Mouse (Mus musculus): ENCODE results near the gene Slc37a1. TPM values are rescaled to one million over a fixed set of nuclear protein-coding genes. Genes with fewer than 3 reads are reported as not detected.
A peak's percentile ranks its signal among the peaks of the same experiment; 100 is the strongest.

Gene Slc37a1
- total and polyA plus RNA-seq, 3 experiments, result 1.9 to 6.6 (median 2.2) TPM

DNA sequence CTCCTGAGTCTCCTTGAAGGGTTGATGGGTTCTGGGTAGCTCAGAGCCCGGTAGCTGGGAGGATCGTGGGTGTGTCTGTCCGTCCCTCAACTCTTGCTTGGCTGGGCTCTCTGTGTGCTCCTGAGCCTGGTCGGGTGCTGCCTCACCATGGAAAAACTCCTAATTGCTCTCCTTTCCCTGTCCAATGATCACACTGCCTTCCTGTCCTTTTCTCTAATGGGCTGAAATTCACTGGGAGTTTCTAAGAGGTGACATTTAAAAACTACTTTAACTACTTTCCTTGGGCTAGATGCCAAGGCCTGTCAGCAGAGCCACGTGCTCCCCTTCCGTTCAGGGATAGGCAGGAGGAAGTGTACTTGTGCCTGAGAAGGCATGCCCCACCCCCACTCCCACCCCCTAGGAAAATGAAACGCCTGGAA is 10.9 kb downstream of the Slc37a1 start:
- Histone ChIP-seq H3K9ac (ENCODE audit: insufficient read depth, low read depth) (no peak overlapping the region), H3K4me1 (ENCODE audit: control insufficient read depth in 1 of 2, insufficient read depth in 2 of 2) (peaks cover 2 to 43% of the 10 kb centered on the region in 2 experiments; a peak in 2 of 4 replicates)

DNA sequence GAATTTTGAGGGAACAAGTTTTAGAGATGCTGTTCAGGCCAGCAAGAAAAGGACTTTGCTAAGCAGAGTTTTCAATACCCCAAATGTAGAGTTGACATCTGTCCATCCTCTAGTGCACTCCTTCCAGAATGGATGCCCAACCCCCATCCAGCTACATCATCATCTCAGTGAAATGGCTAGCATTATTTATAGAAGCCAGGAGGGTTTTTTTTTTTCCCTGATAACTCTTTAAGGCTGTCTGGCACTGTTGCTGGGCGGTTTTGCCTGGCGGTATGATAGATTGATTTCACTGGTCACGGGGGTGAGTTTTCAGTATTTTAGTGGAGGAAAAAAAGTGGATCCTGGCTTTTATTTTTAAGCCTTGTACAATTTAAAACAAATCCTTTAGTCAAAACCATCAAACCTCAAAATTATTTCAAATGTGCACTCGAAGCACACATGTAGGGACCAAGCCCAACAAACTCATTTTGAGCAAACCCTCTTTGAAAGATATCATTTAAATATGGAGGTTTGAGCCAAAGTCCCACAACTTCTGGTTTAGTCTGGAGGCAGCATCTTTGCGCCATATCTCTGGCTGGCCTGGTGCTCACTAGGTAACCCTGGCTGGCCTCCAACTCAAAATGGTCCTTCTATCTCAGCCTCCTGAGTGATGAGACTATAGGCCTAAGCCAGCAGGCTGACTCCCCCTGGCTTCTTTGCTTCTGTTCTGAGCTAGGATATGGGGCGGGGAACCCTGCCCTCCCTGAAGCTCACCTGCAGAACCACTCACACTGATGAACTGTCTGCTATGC is 12.0 kb downstream of the Slc37a1 start:
- Histone ChIP-seq H3K4me2 (ENCODE audit: insufficient read depth, low read depth, poor library complexity, severe bottlenecking) (no peak overlapping the region), H3K79me2 (replicated peaks; ENCODE audit: control insufficient read depth, extremely low read depth, insufficient read depth, poor library complexity, severe bottlenecking) (no peaks in the 10 kb centered on the region), H3K9me3 (replicated peaks; ENCODE audit: low read length) (no peaks in the 10 kb centered on the region), H3K27ac (ENCODE audit: insufficient read depth, low read depth) (no peak overlapping the region), H3K4me3 (replicated peaks in 1 of 3; ENCODE audit: low read depth in 2 of 3, low read length in 2 of 3, poor library complexity in 1 of 3) (no peak overlapping the region), H3K36me3 (replicated peaks in 1 of 2; ENCODE audit: control insufficient read depth in 1 of 2, insufficient read depth in 1 of 2, low read length in 1 of 2) (no peaks in the 10 kb centered on the region), H3K4me1 (ENCODE audit: control insufficient read depth in 1 of 2, insufficient read depth in 2 of 2) (peaks cover 2 to 43% of the 10 kb centered on the region in 2 experiments; a peak in 2 of 4 replicates), H3K27me3 (replicated peaks) (peaks cover 33% of the 10 kb centered on the region), H3K9ac (ENCODE audit: insufficient read depth, low read depth) (no peak overlapping the region)
- TF ChIP-seq MAX (IDR thresholded peaks at IDR 0.05; ENCODE audit: low read length) (no peak), USF1 (IDR thresholded peaks at IDR 0.05; ENCODE audit: low read depth, low read length) (no peak), ELF1 (IDR thresholded peaks at IDR 0.05; ENCODE audit: low read depth, low read length) (no peak), JUN (IDR thresholded peaks at IDR 0.05; ENCODE audit: insufficient read depth, low read depth, low read length) (no peak), IRF4 (IDR thresholded peaks at IDR 0.05; ENCODE audit: low read depth, low read length) (no peak), UBTF (IDR thresholded peaks at IDR 0.05; ENCODE audit: low read depth, low read length) (no peak), SMC3 (IDR thresholded peaks at IDR 0.05; ENCODE audit: low read depth, low read length) (no peak), CHD2 (IDR thresholded peaks at IDR 0.05; ENCODE audit: low read length) (no peak), NRF1 (IDR thresholded peaks at IDR 0.05; ENCODE audit: low read depth, low read length) (no peak), HCFC1 (IDR thresholded peaks at IDR 0.05; ENCODE audit: low read depth, low read length) (no peak), EP300 (IDR thresholded peaks at IDR 0.05; ENCODE audit: low read length) (no peak), MAFK (IDR thresholded peaks at IDR 0.05; ENCODE audit: insufficient replicate concordance, low read length) (no peak), ZNF384 (IDR thresholded peaks at IDR 0.05; ENCODE audit: low read depth, low read length) (no peak), ZKSCAN1 (IDR thresholded peaks at IDR 0.05; ENCODE audit: borderline replicate concordance, low read depth, low read length) (no peak), CHD1 (IDR thresholded peaks at IDR 0.05; ENCODE audit: low read depth, low read length) (no peak), RCOR1 (conservative IDR thresholded peaks at IDR 0.05; ENCODE audit: low read depth, low read length) (no peak), POLR2AphosphoS2 (IDR thresholded peaks at IDR 0.05; ENCODE audit: low read depth, low read length) (no peak), JUND (conservative IDR thresholded peaks at IDR 0.05; ENCODE audit: low read depth, low read length) (no peak), MEF2A (IDR thresholded peaks at IDR 0.05; ENCODE audit: borderline replicate concordance, low read depth, low read length) (no peak)
- in situ Hi-C loops (cut with MboI; ENCODE audit: low pct_ligation_motif_present, low pct_unique_long_range_greater_than_20kb, low sequenced_read_pairs) (no loop called here), dilution Hi-C loops (cut with MboI; ENCODE audit: extremely low pct_ligation_motif_present, extremely low pct_unique_long_range_greater_than_20kb, low sequenced_read_pairs) (no loop called here)
- no peak for DNase-seq (ENCODE audit: extremely low read depth)

More for the DNA sequence above, 10.9 kb downstream of the Slc37a1 start:
- in situ Hi-C loops (cut with MboI; ENCODE audit: low pct_ligation_motif_present, low pct_unique_long_range_greater_than_20kb, low sequenced_read_pairs) (no loop called here), dilution Hi-C loops (cut with MboI; ENCODE audit: extremely low pct_ligation_motif_present, extremely low pct_unique_long_range_greater_than_20kb, low sequenced_read_pairs) (no loop called here)
- Histone ChIP-seq H3K27ac (ENCODE audit: insufficient read depth, low read depth) (no peak overlapping the region), H3K27me3 (replicated peaks) (peaks cover 33% of the 10 kb centered on the region), H3K4me2 (ENCODE audit: insufficient read depth, low read depth, poor library complexity, severe bottlenecking) (peak overlapping the region; percentile 97), H3K36me3 (replicated peaks in 1 of 2; ENCODE audit: control insufficient read depth in 1 of 2, insufficient read depth in 1 of 2, low read length in 1 of 2) (no peaks in the 10 kb centered on the region), H3K79me2 (replicated peaks; ENCODE audit: control insufficient read depth, extremely low read depth, insufficient read depth, poor library complexity, severe bottlenecking) (no peaks in the 10 kb centered on the region), H3K4me3 (replicated peaks in 1 of 3; ENCODE audit: low read depth in 2 of 3, low read length in 2 of 3, poor library complexity in 1 of 3) (no peak overlapping the region), H3K9me3 (replicated peaks; ENCODE audit: low read length) (no peaks in the 10 kb centered on the region)
- TF ChIP-seq POLR2AphosphoS2 (IDR thresholded peaks at IDR 0.05; ENCODE audit: low read depth, low read length), result no peak
- no peak for TF ChIP-seq KAT2A (IDR thresholded peaks at IDR 0.05; ENCODE audit: insufficient replicate concordance, low read length)
- no peak for TF ChIP-seq JUND (conservative IDR thresholded peaks at IDR 0.05; ENCODE audit: low read depth, low read length)
- TF ChIP-seq JUN (IDR thresholded peaks at IDR 0.05; ENCODE audit: insufficient read depth, low read depth, low read length), result no peak
- no peak for TF ChIP-seq ZMIZ1 (IDR thresholded peaks at IDR 0.05; ENCODE audit: low read depth, low read length)
- no peak for TF ChIP-seq MAFK (IDR thresholded peaks at IDR 0.05; ENCODE audit: insufficient replicate concordance, low read length)
- no peak for TF ChIP-seq ZC3H11A (IDR thresholded peaks at IDR 0.05; ENCODE audit: low read depth, low read length)
- no peak for TF ChIP-seq HCFC1 (IDR thresholded peaks at IDR 0.05; ENCODE audit: low read depth, low read length)
- no peak for TF ChIP-seq MAZ (IDR thresholded peaks at IDR 0.05; ENCODE audit: low read depth, low read length)
- TF ChIP-seq RCOR1 (conservative IDR thresholded peaks at IDR 0.05; ENCODE audit: low read depth, low read length), result no peak
- TF ChIP-seq MYC (IDR thresholded peaks at IDR 0.05; ENCODE audit: low read depth, low read length), result no peak
- TF ChIP-seq ELF1 (IDR thresholded peaks at IDR 0.05; ENCODE audit: low read depth, low read length), result no peak
- TF ChIP-seq MEF2A (IDR thresholded peaks at IDR 0.05; ENCODE audit: borderline replicate concordance, low read depth, low read length), result no peak
- no peak for TF ChIP-seq ZNF384 (IDR thresholded peaks at IDR 0.05; ENCODE audit: low read depth, low read length)
- no peak for TF ChIP-seq TBP (conservative IDR thresholded peaks at IDR 0.05; ENCODE audit: low read depth, low read length)
- TF ChIP-seq RAD21 (IDR thresholded peaks at IDR 0.05; ENCODE audit: low read depth, low read length), result no peak
- no peak for TF ChIP-seq CHD1 (IDR thresholded peaks at IDR 0.05; ENCODE audit: low read depth, low read length)
- no peak for TF ChIP-seq NELFE (IDR thresholded peaks at IDR 0.05; ENCODE audit: low read depth, low read length)
- no peak for TF ChIP-seq ZKSCAN1 (IDR thresholded peaks at IDR 0.05; ENCODE audit: borderline replicate concordance, low read depth, low read length)
- no peak for TF ChIP-seq EP300 (IDR thresholded peaks at IDR 0.05; ENCODE audit: low read length)
- no peak for DNase-seq (ENCODE audit: extremely low read depth)
